Mouse (Mus musculus) subcutaneous adipose tissue, adult 2 months (tissue): ENCODE measurements around the gene Sar1a. TPM values are rescaled to one million over a fixed set of nuclear protein-coding genes. Genes with fewer than 3 reads are reported as not detected.

ENCODE experiments used
- polyA plus RNA-seq: library from polyadenylated mRNA; depleted of rRNA; stranded (reverse); fragments of >200 nt; gene quantifications from 2 replicates; pipeline ENCODE4 v1.2.3, GENCODE M21; 2012; ENCODE audit warnings: low replicate concordance; rRNA removed

Sar1a gene
- 137 and 141 TPM in 2 replicates for polyA plus RNA-seq

DNA sequence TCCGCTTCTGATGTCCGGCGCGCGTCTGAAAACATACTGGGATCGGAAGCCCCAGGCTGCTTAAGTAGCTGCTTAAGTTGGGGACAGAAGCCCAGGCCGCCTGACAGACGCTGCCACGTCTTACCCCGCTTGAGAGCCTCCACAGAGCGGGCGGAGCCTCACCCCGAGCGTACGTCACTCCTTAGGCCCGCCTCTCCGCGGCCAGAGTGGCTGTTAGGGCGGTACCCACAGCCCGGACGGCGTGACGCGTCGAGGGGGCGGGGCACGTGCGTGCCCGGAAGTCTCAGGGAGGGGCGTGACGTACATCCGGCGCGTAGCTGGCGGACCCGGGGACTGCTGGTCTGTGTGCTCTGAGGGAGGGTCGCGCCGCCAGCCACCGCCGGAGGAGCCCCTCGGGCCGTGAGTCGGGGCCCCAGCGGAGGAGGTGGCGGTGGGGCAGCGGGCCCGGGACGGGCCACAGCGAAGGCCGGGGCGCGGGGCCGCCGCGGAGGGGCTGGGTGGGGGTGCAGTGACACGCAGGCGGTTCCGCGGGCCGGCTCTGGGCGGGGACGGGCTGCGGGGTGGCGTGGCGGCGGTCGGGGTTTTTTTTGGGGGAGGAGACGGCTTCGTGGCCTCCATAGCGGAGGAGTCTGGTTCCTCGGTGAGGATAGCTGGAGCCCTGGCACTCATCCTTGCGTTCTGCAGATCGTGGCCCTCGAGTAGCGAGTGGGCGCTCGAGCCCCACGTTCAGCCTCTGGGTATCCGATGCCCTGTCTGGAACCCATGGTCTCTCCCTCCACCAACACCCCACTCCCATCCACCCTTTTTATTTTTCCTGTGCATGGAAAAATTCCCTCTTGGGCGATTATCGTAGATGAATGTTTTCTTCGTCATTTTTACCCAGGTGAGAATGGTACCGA, at the start of gene Sar1a:
Sar1a (plus strand) TSS at position 285 of the 899 bp plus-strand sequence.

DNA sequence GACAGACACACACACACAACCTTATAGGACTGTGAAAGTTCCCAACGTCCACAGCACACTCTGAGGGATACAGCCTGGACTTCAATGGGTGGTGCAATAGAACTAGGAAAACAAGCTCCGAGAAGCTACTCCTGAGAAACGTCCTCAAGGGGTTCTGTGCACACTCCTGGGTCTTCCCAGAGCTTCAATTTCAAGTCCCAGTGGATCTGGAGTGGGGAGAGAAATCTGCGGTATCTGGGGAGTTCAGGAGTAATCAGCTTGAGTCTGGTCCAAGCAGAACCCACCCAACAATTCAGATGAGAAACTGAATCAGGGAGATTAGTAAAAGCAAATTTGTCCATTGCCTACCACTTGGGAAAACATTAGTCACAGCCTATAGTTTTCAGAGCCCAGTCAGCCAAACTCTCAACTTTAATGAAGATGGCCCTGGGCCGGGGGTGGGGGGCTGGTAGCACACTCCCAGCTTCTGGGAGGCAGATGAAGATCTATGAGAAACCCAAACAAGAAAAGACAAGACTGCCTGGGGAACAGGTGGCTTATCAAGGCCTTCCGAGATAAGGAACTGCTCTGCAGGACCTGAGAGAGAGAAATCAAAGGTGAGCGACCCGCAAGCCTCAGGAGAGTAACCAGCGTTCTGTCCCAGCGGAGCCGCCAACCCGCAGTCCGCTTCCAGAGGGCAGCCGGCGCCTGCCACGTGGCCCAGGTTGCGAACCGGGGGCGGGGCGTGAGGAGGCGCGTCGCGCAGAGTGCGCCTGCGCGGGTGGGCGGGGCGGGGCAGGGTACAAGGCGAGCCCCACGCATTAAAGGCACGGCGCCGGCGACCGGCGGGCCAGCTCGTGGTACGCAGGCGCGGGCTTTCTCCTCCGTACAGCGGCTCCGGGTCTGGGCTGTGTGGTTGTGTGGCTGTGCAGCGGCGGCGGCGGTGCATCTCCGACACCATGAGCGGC, 32.0 kb upstream of the Sar1a start, which contains the start of gene Ppa1:
Ppa1 (plus strand) TSS at position 763 of the 947 bp plus-strand sequence.

DNA sequence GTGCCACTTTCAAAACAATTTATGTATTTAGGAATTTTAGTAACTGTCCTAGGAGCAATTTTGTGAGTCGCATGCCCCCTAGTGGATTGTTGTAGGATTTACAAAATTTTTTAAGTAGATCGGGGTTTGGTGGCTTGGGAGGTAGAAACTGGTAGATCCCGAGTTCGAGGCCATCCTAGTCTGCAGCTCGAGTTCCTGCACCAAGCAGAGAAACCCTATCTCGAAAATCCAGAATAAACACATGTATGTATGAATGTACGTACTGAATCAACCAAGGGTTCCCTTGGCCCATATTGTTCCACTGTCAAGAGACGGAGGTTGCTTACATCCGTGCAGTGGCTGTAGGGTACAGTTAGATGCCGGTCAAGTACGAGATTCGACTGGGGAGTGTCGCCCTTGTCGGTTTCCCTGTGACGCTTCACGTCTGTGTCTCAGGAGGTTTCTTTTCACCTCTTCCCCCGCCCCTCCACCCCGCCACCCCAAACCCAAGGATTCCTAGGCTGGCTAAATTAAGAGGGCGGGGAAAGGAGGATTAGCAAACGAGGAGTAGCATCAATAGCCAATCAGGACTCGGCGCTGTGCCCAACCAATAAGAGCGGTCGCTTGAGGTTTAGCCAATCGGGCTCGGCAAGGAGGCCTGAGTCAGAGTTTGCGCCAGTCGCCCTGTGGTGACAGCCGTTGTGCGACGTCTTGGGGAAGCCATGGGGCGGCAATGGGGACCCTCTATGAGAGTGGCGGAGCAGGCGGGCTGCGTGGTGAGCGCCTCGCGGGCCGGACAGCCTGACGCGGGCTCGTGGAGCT, 15.0 kb downstream of the Sar1a start, which contains the start of gene Tysnd1:
Tysnd1 (plus strand) TSS at position 645 of the 801 bp plus-strand sequence.

DNA sequence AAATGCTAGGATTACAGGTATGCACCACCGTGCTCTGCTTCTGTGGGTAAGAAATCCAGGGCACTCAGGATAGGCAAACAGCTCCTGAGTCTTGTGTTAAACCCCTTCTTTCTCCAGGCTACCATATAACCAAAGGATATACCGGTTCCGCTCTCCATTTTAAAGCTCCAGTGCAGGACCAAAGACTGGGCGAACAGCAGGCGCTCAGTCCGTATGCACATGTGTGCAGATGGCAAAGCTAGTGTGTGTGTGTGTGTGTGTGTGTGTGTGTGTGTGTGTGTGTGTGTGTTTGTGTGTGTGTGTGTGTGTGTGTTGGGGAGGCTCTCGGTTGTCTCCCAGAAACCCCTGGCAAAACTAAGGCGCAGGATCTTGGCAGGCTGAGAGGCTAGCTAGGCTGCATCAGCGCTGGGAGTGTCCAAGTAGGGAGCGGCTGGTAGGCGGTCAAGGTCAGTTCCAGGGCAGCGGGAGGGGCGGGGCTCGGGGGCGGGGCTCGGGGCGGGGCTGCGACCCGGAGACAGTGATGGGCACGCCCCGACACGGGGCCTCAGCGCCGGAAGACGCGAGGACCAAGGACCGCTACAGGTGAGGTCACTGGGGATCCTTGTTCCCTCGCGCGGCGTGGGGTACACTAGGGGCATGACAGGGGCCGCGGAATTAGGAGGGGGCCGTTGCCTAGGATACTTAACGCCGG, 34.8 kb downstream of the Sar1a start, which contains the start of gene Aifm2:
Aifm2 (plus strand) TSS at position 493 of the 691 bp plus-strand sequence.

Other genes starting within 250 kb of the Sar1a start
- gene Eif4ebp2, start 227.6 kb upstream of the Sar1a start, polyA plus RNA-seq = 90.3 and 105 TPM in 2 replicates
- 9.5 and 10.3 TPM in 2 replicates for gene Lrrc20, start 204.5 kb upstream of the Sar1a start, polyA plus RNA-seq
- 0.17 and 0.24 TPM in 2 replicates for gene Npffr1, start 84.8 kb upstream of the Sar1a start, polyA plus RNA-seq
- 55.7 and 62.9 TPM in 2 replicates for gene Ppa1, start 31.7 kb upstream of the Sar1a start, polyA plus RNA-seq
- gene Tysnd1, start 15.2 kb downstream of the Sar1a start, polyA plus RNA-seq = 71.4 and 79.5 TPM in 2 replicates
- 87.8 and 270 TPM in 2 replicates for gene Aifm2, start 35.0 kb downstream of the Sar1a start, polyA plus RNA-seq
- 1.3 and 14.0 TPM in 2 replicates for gene H2afy2, start 103.8 kb downstream of the Sar1a start, polyA plus RNA-seq